26 mouse cellular contexts compared by ENCODE assay signal in the genomic region with DNA sequence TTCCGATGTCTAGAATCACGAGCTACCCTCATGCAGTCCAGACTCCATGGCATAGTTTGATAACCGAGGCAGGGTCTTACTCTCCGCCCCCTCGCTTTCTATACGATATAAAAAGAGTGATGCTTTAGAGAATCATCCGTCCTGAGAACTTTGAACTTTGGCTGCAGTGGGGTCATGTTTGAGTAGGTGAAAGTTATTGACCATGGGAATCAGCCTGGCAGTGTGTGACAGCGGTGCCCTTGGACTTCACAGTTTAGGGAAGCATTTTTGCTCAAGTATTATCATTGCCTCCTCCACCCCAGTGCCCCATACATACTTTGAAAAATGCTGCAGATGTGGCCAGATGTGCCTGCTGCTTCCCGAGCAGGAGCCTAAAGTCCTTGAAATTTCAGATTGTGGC. TPM values are rescaled to one million over a fixed set of nuclear protein-coding genes. Genes with fewer than 3 reads are reported as not detected.
DNase-seq lines count a peak whose midpoint lies in the region; ATAC-seq lines count a peak whose summit lies in the region.
"Had no signal": no experiment of that assay in that cellular context is flagged by ENCODE, and none has a peak within 500 bp of the region (broad histone marks: within the 10 kb centered on the region; RNA-seq: fewer than 3 reads in every experiment).

No protein-coding gene starts in this region.

- peak; percentile 40 for DNase-seq in heart, adult 11 months
- DNase-seq in heart, adult 9 months (ENCODE audit: low spot score in 2 of 2): no peak
- no peak for DNase-seq in liver, embryonic 11.5 days (ENCODE audit: low spot score)
- DNase-seq: adrenal gland, postnatal 10 days; adrenal gland, postnatal 36 days; B cell, adult 2 months; cerebellum, adult 11-12 months; cerebellum, adult 8-10 months; cerebellum, postnatal 10 days; cerebellum, postnatal 36 days; embryo, embryonic 11 days; forebrain, postnatal 0 days; gastrocnemius, postnatal 25 days; heart, adult 2 months had no signal

- no peaks in the 10 kb centered on the region for H3K36me3 ChIP-seq in liver, embryonic 16.5 days (ENCODE audit: control insufficient read depth, insufficient read depth)
- no peaks in the 10 kb centered on the region for H3K36me3 ChIP-seq in liver, embryonic 11.5 days (ENCODE audit: control insufficient read depth, insufficient read depth, low read length)
- H3K36me3 ChIP-seq: embryonic facial prominence, embryonic 10.5 days; embryonic facial prominence, embryonic 13.5 days; G1E; hindbrain, embryonic 12.5 days; hindbrain, embryonic 15.5 days had no signal

- no peak overlapping the region for H3K4me3 ChIP-seq in liver, embryonic 16.5 days (ENCODE audit: low read depth, low read length)
- H3K4me3 ChIP-seq in liver, embryonic 11.5 days (ENCODE audit: low read depth, low read length): no peak overlapping the region
- peak overlapping the region; percentile 41 for H3K4me3 ChIP-seq in brown adipose tissue, adult 24 weeks (ENCODE audit: insufficient read depth, low read depth, low read length)
- H3K4me3 ChIP-seq: embryonic facial prominence, embryonic 10.5 days; embryonic facial prominence, embryonic 13.5 days; erythroblast, embryonic 14.5 days; heart, adult 2 months; hindbrain, embryonic 12.5 days; hindbrain, embryonic 15.5 days had no signal

- no peaks in the 10 kb centered on the region for H3K9me3 ChIP-seq in liver, embryonic 16.5 days (replicated peaks; ENCODE audit: control insufficient read depth, low read length)
- no peaks in the 10 kb centered on the region for H3K9me3 ChIP-seq in liver, embryonic 11.5 days (ENCODE audit: control insufficient read depth, low read length)
- H3K9me3 ChIP-seq: embryonic facial prominence, embryonic 10.5 days; embryonic facial prominence, embryonic 13.5 days; G1E; hindbrain, embryonic 12.5 days; hindbrain, embryonic 15.5 days had no signal

- H3K4me1 ChIP-seq in liver, embryonic 16.5 days (ENCODE audit: control insufficient read depth, low read depth, low read length): peaks cover 6% of the 10 kb centered on the region
- no peaks in the 10 kb centered on the region for H3K4me1 ChIP-seq in liver, embryonic 11.5 days (replicated peaks; ENCODE audit: control insufficient read depth, insufficient read depth, low read length)
- H3K4me1 ChIP-seq in brown adipose tissue, adult 24 weeks (ENCODE audit: control insufficient read depth, insufficient read depth, insufficient read length, low read length): no peaks in the 10 kb centered on the region
- H3K4me1 ChIP-seq: embryonic facial prominence, embryonic 10.5 days; embryonic facial prominence, embryonic 13.5 days; hindbrain, embryonic 12.5 days; hindbrain, embryonic 15.5 days had no signal

- H3K27ac ChIP-seq in liver, embryonic 16.5 days (ENCODE audit: low read length): peak overlapping the region; percentile 45
- H3K27ac ChIP-seq in liver, embryonic 11.5 days (ENCODE audit: low read depth, low read length): no peak overlapping the region
- peak overlapping the region; percentile 82 for H3K27ac ChIP-seq in brown adipose tissue, adult 24 weeks (replicated peaks; ENCODE audit: low read depth, low read length)
- H3K27ac ChIP-seq: embryonic facial prominence, embryonic 10.5 days; embryonic facial prominence, embryonic 13.5 days; heart, adult 2 months; hindbrain, embryonic 12.5 days; hindbrain, embryonic 15.5 days had no signal

- peak; percentile 47; the same call in 1 of the 2 replicates for ATAC-seq in liver, embryonic 16.5 days (ENCODE audit: low read depth)
- no peak for ATAC-seq in liver, embryonic 11.5 days (replicated peaks; ENCODE audit: low FRiP score)
- no peak for ATAC-seq in frontal cortex, adult (ENCODE audit: low TSS enrichment)
- ATAC-seq: forebrain, embryonic 14.5 days; forebrain, postnatal 0 days; Patski had no signal

- no peak overlapping the region; the same call in 1 of the 2 replicates for H3K4me2 ChIP-seq in liver, embryonic 16.5 days (ENCODE audit: low read depth, low read length)
- H3K4me2 ChIP-seq in liver, embryonic 11.5 days: no peak overlapping the region
- H3K4me2 ChIP-seq: embryonic facial prominence, embryonic 13.5 days; heart, embryonic 11.5 days; hindbrain, embryonic 12.5 days; hindbrain, embryonic 15.5 days had no signal

- no peak overlapping the region; the same call in 1 of the 2 replicates for H3K9ac ChIP-seq in liver, embryonic 16.5 days (ENCODE audit: low read depth, low read length)
- no peak overlapping the region for H3K9ac ChIP-seq in liver, embryonic 11.5 days (ENCODE audit: low read depth, low read length)
- H3K9ac ChIP-seq: embryonic facial prominence, embryonic 13.5 days; forebrain, postnatal 0 days; hindbrain, embryonic 12.5 days; hindbrain, embryonic 15.5 days had no signal

- H3K27me3 ChIP-seq in liver, embryonic 16.5 days (ENCODE audit: control insufficient read depth, insufficient read depth, low read depth, low read length): no peaks in the 10 kb centered on the region
- peaks cover 4% of the 10 kb centered on the region for H3K27me3 ChIP-seq in liver, embryonic 11.5 days (replicated peaks; ENCODE audit: control insufficient read depth, insufficient read depth, low read length)
- H3K27me3 ChIP-seq: Patski had no signal

- WGBS in liver, embryonic 16.5 days (ENCODE audit: insufficient replicate concordance): 57% methylated on average over 9 of the region's 9 CpGs
- 71% methylated on average over 9 of the region's 9 CpGs for WGBS in liver, embryonic 11.5 days

RNA-seq across cellular contexts. Expression of a gene that starts 7.8 kb away (rescaled TPM):
- 41.8 and 51.3 TPM in 2 replicates for polyA plus RNA-seq in liver, embryonic 16.5 days (2015; fragmentation: Nextera tagmentation; extraction: Ambion mirVana)
- polyA plus RNA-seq in liver, embryonic 11.5 days (2014; fragmentation: Nextera tagmentation; extraction: Ambion mirVana): 2.5 and 3.4 TPM in 2 replicates
- polyA plus RNA-seq in brown adipose tissue, adult 24 weeks (2012; ENCODE audit: insufficient read depth, insufficient read length, missing spikeins): 53.5 and 108 TPM in 2 replicates
- polyA plus RNA-seq: erythroblast, embryonic 14.5 days; G1E had no signal
